Mouse (Mus musculus) inflammation-experienced regulatory T-cells (primary cell): ENCODE measurements around the gene Olfr180. TPM values are rescaled to one million over a fixed set of nuclear protein-coding genes. Genes with fewer than 3 reads are reported as not detected.

Source experiments
- polyA plus RNA-seq, 2 experiments: library from polyadenylated mRNA; unstranded; fragments of 100-300 nt; shearing (Covaris generic); gene quantifications; one replicate each; pipeline ENCODE4 v1.2.1; 2017

Gene Olfr180
- polyA plus RNA-seq = not detected

GRCm38 (mm10) chr16:58929292-58929691 lies at the start of gene Olfr180:
Gene Olfr180, minus strand, starts transcription at chr16:58929392.

GRCm38 (mm10) chr16:58928655-58929054 lies 537 bp downstream of the Olfr180 start, which contains the start of gene Olfr181:
Gene Olfr181, minus strand, starts transcription at chr16:58928755.

GRCm38 (mm10) chr16:58891963-58892362 lies 37.2 kb downstream of the Olfr180 start, which contains the start of gene Olfr178:
Gene Olfr178, minus strand, starts transcription at chr16:58892063.

GRCm38 (mm10) chr16:58874668-58875067 lies 54.5 kb downstream of the Olfr180 start, which contains the start of gene Olfr177:
Gene Olfr177, minus strand, starts transcription at chr16:58874768.

Other genes with a start within 250 kb of the Olfr180 start
- 10 to 100 TPM in 1 of 2 experiments, 1 to 10 TPM in 1; 9.4 to 77.5 TPM for gene Gpr15, start 210.3 kb downstream of the Olfr180 start, polyA plus RNA-seq
- gene Cldnd1, start 201.5 kb downstream of the Olfr180 start, polyA plus RNA-seq = 100 to 1,000 TPM; 111 to 199 TPM
- gene Olfr172, start 166.2 kb downstream of the Olfr180 start, polyA plus RNA-seq = not detected
- 1 to 10 TPM in 1 of 2 experiments, under 1 TPM in 1; 0.94 to 3.2 TPM for gene Olfr173, start 129.1 kb downstream of the Olfr180 start, polyA plus RNA-seq
- gene Olfr175-ps1, start 102.6 kb downstream of the Olfr180 start, polyA plus RNA-seq = not detected
- under 1 TPM in 1 of 2 experiments, not detected in 1; 0.06 TPM for gene Olfr177, start 54.6 kb downstream of the Olfr180 start, polyA plus RNA-seq
- 1 to 10 TPM in 1 of 2 experiments, not detected in 1; 1.7 TPM for gene Olfr178, start 37.3 kb downstream of the Olfr180 start, polyA plus RNA-seq
- gene Olfr181, start 637 bp downstream of the Olfr180 start, polyA plus RNA-seq = not detected
- gene Olfr183, start 66.0 kb upstream of the Olfr180 start, polyA plus RNA-seq = under 1 TPM in 1 of 2 experiments, not detected in 1; 0.24 TPM
- under 1 TPM in 1 of 2 experiments, not detected in 1; 0.18 TPM for gene Olfr186, start 100.9 kb upstream of the Olfr180 start, polyA plus RNA-seq
- gene Olfr187, start 110.4 kb upstream of the Olfr180 start, polyA plus RNA-seq = under 1 TPM in 1 of 2 experiments, not detected in 1; 0.92 TPM
- gene Olfr190, start 148.6 kb upstream of the Olfr180 start, polyA plus RNA-seq = under 1 TPM; 0.05 to 0.07 TPM
- under 1 TPM in 1 of 2 experiments, not detected in 1; 0.20 TPM for gene Olfr191, start 160.4 kb upstream of the Olfr180 start, polyA plus RNA-seq
- gene Olfr193, start 182.5 kb upstream of the Olfr180 start, polyA plus RNA-seq = not detected
- under 1 TPM in 1 of 2 experiments, not detected in 1; 0.18 TPM for gene Olfr194, start 191.7 kb upstream of the Olfr180 start, polyA plus RNA-seq
- not detected for gene Olfr195, start 217.7 kb upstream of the Olfr180 start, polyA plus RNA-seq
- 1 to 10 TPM in 1 of 2 experiments, under 1 TPM in 1; 0.30 to 2.8 TPM for gene Olfr196, start 241.1 kb upstream of the Olfr180 start, polyA plus RNA-seq